Mouse (Mus musculus) limb, embryonic 14.5 days (tissue): Measurements from ENCODE around the gene Tmem268. TPM values are rescaled to one million over a fixed set of nuclear protein-coding genes. Genes with fewer than 3 reads are reported as not detected.

Source experiments
- ATAC-seq: fragments of 200-750 bp; cut with Nextera tagmentation; 2 replicates; pipeline ENCODE4 v1.8.0; 2017; ENCODE audit warnings: low read depth, moderate number of reproducible peaks, moderate TSS enrichment; ENCODE audit not compliant: low FRiP score
- DNase-seq: peaks from one replicate; pipeline ENCODE4 v3.0.0-alpha.2; 2015; ENCODE audit warnings: low spot score
- H3K27ac ChIP-seq: fragments of 300-500 bp; sonication (generic); replicated peaks from 2 replicates; pipeline ENCODE4 v1.5.1; 2014; ENCODE audit warnings: low read depth, mild to moderate bottlenecking, low read length, moderate library complexity, mixed read lengths
- H3K27me3 ChIP-seq: fragments of 300-500 bp; sonication (generic); 2 replicates; pipeline ENCODE4 v1.6.1; 2014; ENCODE audit warnings: low read length, mixed read lengths; ENCODE audit not compliant: control insufficient read depth, insufficient read depth
- H3K36me3 ChIP-seq: fragments of 300-500 bp; sonication (generic); 2 replicates; pipeline ENCODE4 v1.6.1; 2014; ENCODE audit warnings: mild to moderate bottlenecking, low read length, moderate library complexity, mixed read lengths; ENCODE audit not compliant: control insufficient read depth, insufficient read depth
- H3K4me1 ChIP-seq: fragments of 300-500 bp; sonication (generic); 2 replicates; pipeline ENCODE4 v1.6.1; 2014; ENCODE audit warnings: antibody characterized with exemption, low read length, mixed read lengths; ENCODE audit not compliant: control insufficient read depth, insufficient read depth
- H3K4me2 ChIP-seq: fragments of 300-500 bp; sonication (generic); replicated peaks from 2 replicates; pipeline ENCODE4 v1.6.1; 2014; ENCODE audit warnings: low read depth, mild to moderate bottlenecking, low read length, moderate library complexity; ENCODE audit not compliant: severe bottlenecking
- H3K4me3 ChIP-seq: fragments of 300-500 bp; sonication (generic); replicated peaks from 2 replicates; pipeline ENCODE4 v1.5.1; 2014; ENCODE audit warnings: low read length
- H3K9ac ChIP-seq: fragments of 300-500 bp; sonication (generic); 2 replicates; pipeline ENCODE4 v1.6.1; 2014; ENCODE audit warnings: mild to moderate bottlenecking, low read depth, low read length, moderate library complexity; ENCODE audit not compliant: severe bottlenecking
- H3K9me3 ChIP-seq: fragments of 300-500 bp; sonication (generic); 2 replicates; pipeline ENCODE4 v1.6.1; 2016; ENCODE audit warnings: low read length; ENCODE audit not compliant: control insufficient read depth
- POLR2A ChIP-seq: fragments of 200-500 bp; IDR thresholded peaks from 2 replicates; pipeline ENCODE4 v1.8.0; 2012; ENCODE audit warnings: inconsistent platforms, mild to moderate bottlenecking, moderate library complexity, borderline replicate concordance; ENCODE audit not compliant: insufficient read depth, insufficient read length; ENCODE audit errors: extremely low read depth
- WGBS: fragments of 180-500 bp; shearing (Covaris S2); extraction: QIAGEN DNeasy Blood & Tissue Kit; methylation state at CpG from one replicate; pipeline ENCODE4 v1.1.7; 2014; 5-methylcytosine and 5-hydroxymethylcytosine counted together
- polyA plus RNA-seq, 2 experiments: library from polyadenylated mRNA; depleted of rRNA in 1 of 2; stranded (reverse) in 1 of 2; unstranded in 1 of 2; fragments of >200 nt; fragmentation: Nextera tagmentation in 1 of 2; extraction: Ambion mirVana in 1 of 2; gene quantifications; 2 replicates each; pipeline versions ENCODE4 v1.2.1 to v1.2.3; 2012 to 2014

Gene Tmem268
- polyA plus RNA-seq, 2 experiments, result 7.1 to 7.7 TPM

DNA sequence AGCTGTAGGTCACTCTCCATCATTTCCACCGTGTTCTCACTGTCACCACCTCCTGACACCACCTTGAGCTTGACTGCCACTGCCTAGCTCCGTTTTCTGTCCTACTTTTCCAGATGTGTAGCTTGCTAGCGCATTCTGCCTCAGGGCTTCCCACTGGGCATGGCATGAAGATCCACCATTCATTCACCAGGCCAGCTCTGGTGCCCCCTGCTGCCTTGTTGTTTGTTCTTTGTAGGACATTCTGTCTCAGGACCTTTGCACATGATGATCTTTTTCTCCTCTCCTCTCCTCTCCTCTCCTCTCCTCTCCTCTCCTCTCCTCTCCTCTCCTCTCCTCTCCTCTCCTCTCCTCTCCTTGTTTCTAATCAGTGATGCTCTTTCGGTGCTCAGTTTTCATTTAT is 4.2 kb downstream of the Tmem268 start:
- WGBS, result 83% methylated on average over 4 of the region's 4 CpGs
- TF ChIP-seq POLR2A, result no peak
- Histone ChIP-seq H3K4me3 (no peak overlapping the region), H3K27ac (no peak overlapping the region), H3K9ac (no peak overlapping the region), H3K4me1 (peaks cover 25% of the 10 kb centered on the region), H3K9me3 (no peaks in the 10 kb centered on the region), H3K4me2 (no peak overlapping the region), H3K36me3 (peaks cover 9% of the 10 kb centered on the region; the same call in 1 of the 2 replicates), H3K27me3 (no peaks in the 10 kb centered on the region)
- DNase-seq (no peak), ATAC-seq (no peak)

- no peak for DNase-seq
- H3K9ac ChIP-seq, result no peak overlapping the region
- H3K36me3 ChIP-seq, result peaks cover 17% of the 10 kb centered on the region; the same call in 1 of the 2 replicates
- 88% methylated on average over 10 of the region's 10 CpGs for WGBS
- no peak overlapping the region for H3K27ac ChIP-seq
- H3K27me3 ChIP-seq, result no peaks in the 10 kb centered on the region
- no peaks in the 10 kb centered on the region for H3K9me3 ChIP-seq
- no peak overlapping the region for H3K4me2 ChIP-seq
- H3K4me1 ChIP-seq, result peaks cover 14% of the 10 kb centered on the region
- ATAC-seq, result no peak
- no peak for TF ChIP-seq POLR2A
- no peak overlapping the region for H3K4me3 ChIP-seq
These were observed 9.3 kb downstream of the Tmem268 start for GRCm38 (mm10) chr4:63567712-63568390.

DNA sequence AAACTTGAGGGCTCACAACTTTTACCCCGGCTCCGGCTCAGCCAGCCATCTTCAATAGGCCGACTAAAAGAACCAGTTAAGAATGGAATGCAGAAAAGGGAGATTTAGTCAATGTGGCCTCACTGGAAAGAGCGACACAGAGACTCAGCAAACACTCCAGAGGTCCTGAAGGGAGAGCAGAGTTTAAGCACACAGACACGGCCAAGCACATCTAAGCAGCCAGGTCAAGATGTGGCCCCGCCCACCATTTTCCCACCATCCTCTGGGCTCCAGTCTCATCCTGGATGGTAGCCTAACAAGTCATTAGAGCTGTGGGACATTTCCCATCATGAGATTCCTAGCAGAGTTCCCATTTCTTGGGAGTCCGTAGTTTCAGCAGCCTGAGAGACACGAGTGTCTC is 10.7 kb downstream of the Tmem268 start:
- Histone ChIP-seq H3K4me3 (no peak overlapping the region), H3K27me3 (no peaks in the 10 kb centered on the region), H3K9me3 (no peaks in the 10 kb centered on the region), H3K9ac (no peak overlapping the region), H3K36me3 (peaks cover 15% of the 10 kb centered on the region; the same call in 1 of the 2 replicates), H3K27ac (no peak overlapping the region), H3K4me1 (peaks cover 14% of the 10 kb centered on the region), H3K4me2 (no peak overlapping the region)
- WGBS, result 90% methylated on average over 8 of the region's 8 CpGs
- no peak for DNase-seq
- TF ChIP-seq POLR2A, result no peak
- no peak for ATAC-seq

GRCm38 (mm10) chr4:63570208-63570781 is 11.7 kb downstream of the Tmem268 start:
- WGBS, result 32% methylated on average over 7 of the region's 7 CpGs
- TF ChIP-seq POLR2A, result no peak
- Histone ChIP-seq H3K9me3 (no peaks in the 10 kb centered on the region), H3K27me3 (no peaks in the 10 kb centered on the region), H3K4me1 (peaks cover 14% of the 10 kb centered on the region), H3K4me3 (no peak overlapping the region), H3K36me3 (peaks cover 15% of the 10 kb centered on the region; the same call in 1 of the 2 replicates), H3K27ac (peak overlapping the region; percentile 61; the same call in 1 of the 2 replicates), H3K4me2 (no peak overlapping the region), H3K9ac (no peak overlapping the region)
- ATAC-seq (no peak), DNase-seq (no peak)

DNA sequence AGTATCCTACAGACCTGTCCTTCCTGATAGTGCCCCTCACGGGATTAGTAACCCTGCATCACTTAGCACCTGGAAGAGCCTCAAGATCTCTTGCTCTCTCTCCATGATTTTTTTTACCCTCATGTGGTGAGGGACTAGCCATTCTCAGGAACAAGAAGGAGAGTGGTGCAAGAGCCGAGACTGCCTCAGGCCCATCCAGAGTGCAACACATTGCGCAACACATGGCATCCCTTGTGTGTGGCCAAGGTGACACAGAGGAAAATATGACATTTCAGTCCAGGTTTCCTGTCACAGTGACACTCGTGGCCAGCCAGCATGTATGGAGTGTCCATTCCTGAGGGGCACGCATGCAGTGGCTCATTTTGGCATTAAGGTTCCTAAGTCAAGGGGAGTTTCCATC is 14.0 kb downstream of the Tmem268 start:
- ATAC-seq, result no peak
- Histone ChIP-seq H3K4me3 (no peak overlapping the region), H3K4me2 (no peak overlapping the region), H3K27ac (no peak overlapping the region), H3K36me3 (peaks cover 11% of the 10 kb centered on the region; the same call in 1 of the 2 replicates), H3K27me3 (no peaks in the 10 kb centered on the region), H3K9me3 (no peaks in the 10 kb centered on the region), H3K9ac (no peak overlapping the region), H3K4me1 (peaks cover 14% of the 10 kb centered on the region)
- WGBS, result 84% methylated on average over 5 of the region's 5 CpGs
- TF ChIP-seq POLR2A, result no peak
- DNase-seq, result no peak
